Mouse (Mus musculus) bone marrow macrophage, adult 2 months (primary cell): Measurements from ENCODE around the gene Rbpj. TPM values are rescaled to one million over a fixed set of nuclear protein-coding genes. Genes with fewer than 3 reads are reported as not detected.

Experiments
- H3K27ac ChIP-seq: 2 replicates; pipeline ENCODE4 v1.5.1; 2012; ENCODE audit warnings: low read depth, low read length; ENCODE audit not compliant: insufficient read depth
- H3K4me1 ChIP-seq: 2 replicates; pipeline ENCODE4 v1.6.1; 2012; ENCODE audit warnings: low read length; ENCODE audit not compliant: control insufficient read depth, insufficient read depth
- H3K4me3 ChIP-seq: 2 replicates; pipeline ENCODE4 v1.5.1; 2012; ENCODE audit warnings: mild to moderate bottlenecking, low read length, moderate library complexity; ENCODE audit not compliant: insufficient read depth
- CTCF ChIP-seq: IDR thresholded peaks from 2 replicates; pipeline ENCODE4 v1.5.1; 2012; ENCODE audit warnings: low read depth, mild to moderate bottlenecking, low read length, moderate library complexity
- POLR2A ChIP-seq: IDR thresholded peaks from 2 replicates; pipeline ENCODE4 v1.6.1; 2012; ENCODE audit warnings: mild to moderate bottlenecking, low read depth, low read length, borderline replicate concordance
- polyA plus RNA-seq: library from polyadenylated mRNA; stranded (reverse); fragments of >200 nt; gene quantifications from 2 replicates; pipeline ENCODE4 v1.2.4, GENCODE M21; 2012; ENCODE audit not compliant: missing spikeins, insufficient read depth, insufficient read length

The Rbpj gene
- polyA plus RNA-seq, 1 experiment = 136 TPM

DNA sequence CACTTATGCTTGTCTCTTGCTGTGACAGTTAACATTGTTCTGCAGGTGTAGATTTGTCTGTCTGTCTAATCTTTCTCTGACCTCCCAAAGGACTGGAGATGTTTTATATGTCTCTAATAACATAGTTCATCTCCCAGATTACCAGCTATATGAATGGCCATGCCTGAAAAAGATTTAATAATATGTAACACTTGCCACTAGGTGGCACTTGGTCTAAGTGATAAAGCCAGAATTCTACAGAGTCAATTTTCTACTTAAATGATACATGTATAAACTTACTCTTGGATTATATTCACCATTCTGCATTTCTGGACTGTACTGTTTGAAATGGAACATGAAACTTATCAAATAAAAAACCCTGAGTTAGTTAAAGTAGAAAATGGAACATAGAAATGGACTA lies 132.6 kb downstream of the Rbpj start:
- no peak for TF ChIP-seq POLR2A
- no peak for TF ChIP-seq CTCF
- Histone ChIP-seq H3K4me3 (no peak overlapping the region), H3K27ac (no peak overlapping the region), H3K4me1 (peaks cover 24% of the 10 kb centered on the region)

DNA sequence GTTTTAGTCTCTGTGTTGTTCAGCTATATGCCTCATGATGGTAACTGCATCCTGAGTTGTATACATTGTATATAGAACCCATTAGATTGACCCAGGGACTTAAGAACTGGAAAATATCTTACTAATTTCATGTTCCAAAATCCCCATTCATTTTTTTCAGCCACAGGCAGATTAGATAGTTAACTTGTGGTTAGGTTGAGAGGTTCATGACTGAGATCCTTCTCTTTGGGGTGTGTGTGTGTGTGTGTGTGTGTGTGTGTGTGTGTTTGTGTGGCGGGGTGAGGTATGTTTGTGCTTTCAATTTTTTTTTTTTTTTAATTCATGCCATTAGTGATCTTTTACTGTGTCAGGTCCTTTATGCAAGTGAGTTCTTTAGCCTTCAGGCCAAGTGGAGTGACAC lies 133.2 kb downstream of the Rbpj start:
- H3K4me3 ChIP-seq = no peak overlapping the region
- no peak for TF ChIP-seq POLR2A
- no peak for TF ChIP-seq CTCF
- H3K4me1 ChIP-seq = peaks cover 24% of the 10 kb centered on the region
- no peak overlapping the region for H3K27ac ChIP-seq

DNA sequence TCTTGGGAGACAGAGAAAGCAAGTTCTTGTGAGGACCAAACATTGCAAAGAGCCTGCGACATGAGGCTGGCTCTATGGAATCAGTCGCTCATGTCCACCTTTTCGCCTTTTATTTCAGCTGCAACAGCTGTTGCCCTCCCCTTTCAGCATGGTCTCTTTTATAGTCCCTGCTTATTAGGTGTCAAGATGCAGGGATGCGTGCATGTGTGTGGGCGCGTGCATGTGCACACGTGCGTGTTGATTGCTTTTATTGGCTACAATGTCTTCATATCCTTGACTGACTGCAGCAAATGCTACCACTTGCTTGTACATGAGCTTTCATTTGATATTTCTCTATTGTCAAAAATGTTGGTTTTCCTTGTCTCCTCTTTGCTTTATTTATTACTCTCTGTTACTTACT lies 136.2 kb downstream of the Rbpj start:
- Histone ChIP-seq H3K27ac (no peak overlapping the region), H3K4me3 (no peak overlapping the region), H3K4me1 (peaks cover 32% of the 10 kb centered on the region)
- TF ChIP-seq POLR2A = no peak
- no peak for TF ChIP-seq CTCF

DNA sequence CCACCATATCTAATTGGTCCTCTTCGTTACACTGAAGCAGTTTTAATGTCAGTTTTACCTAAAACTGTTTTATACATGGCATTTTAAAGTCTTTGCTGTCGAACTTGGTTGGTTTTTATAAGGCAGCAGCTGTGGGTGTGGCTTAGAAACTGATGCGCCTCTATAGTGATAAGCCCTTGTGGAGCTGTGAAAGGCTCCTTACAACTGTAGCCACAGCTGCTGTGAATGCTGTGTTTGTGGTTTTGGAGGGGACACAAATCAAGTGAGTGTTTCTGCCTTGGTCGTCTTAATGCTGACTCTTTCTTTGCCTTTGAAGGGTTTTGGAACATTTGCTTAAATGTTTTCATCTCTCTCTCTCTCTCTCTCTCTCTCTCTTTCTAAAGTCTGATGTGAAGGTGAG lies 139.5 kb downstream of the Rbpj start:
- no peak for TF ChIP-seq CTCF
- TF ChIP-seq POLR2A = no peak
- H3K4me3 ChIP-seq = no peak overlapping the region
- peaks cover 41% of the 10 kb centered on the region for H3K4me1 ChIP-seq
- no peak overlapping the region for H3K27ac ChIP-seq

DNA sequence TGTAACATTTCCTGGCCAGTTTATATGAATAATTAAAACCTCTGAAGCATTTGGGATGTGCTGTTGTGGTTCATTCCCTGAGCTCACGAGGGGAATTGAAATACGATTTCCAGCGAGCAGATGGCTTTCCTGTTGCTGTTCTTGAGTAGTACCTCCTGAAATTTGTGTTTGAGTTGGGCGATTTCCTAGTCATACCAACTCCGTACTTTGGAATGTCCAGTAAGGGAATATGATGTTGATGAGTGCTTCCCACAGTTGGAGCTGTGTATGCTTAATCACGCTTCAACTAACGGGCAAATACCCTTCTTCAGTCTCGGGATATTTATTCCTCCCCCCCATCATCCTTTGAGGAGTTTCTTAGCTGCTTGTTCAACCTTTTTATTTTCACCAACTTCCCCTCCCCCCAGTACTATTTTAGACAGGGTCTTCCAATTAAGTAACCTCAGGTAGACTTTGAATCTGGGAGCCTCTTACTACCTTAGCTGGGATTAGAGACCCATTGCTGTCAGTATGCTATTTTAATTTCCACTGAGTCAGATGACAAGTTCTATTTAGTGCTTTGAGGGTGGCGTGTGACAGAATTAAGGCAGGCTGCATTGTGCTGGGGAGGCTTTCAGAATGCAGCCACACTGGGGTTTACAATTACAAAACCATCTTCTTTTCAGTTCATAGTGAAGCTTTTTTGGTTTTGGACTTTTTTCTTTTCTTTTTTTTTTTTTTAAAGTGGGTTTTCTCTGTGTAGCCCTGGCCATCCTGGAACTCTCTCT lies 141.5 kb downstream of the Rbpj start:
- TF ChIP-seq CTCF = no peak
- no peak for TF ChIP-seq POLR2A
- H3K27ac ChIP-seq = no peak overlapping the region

DNA sequence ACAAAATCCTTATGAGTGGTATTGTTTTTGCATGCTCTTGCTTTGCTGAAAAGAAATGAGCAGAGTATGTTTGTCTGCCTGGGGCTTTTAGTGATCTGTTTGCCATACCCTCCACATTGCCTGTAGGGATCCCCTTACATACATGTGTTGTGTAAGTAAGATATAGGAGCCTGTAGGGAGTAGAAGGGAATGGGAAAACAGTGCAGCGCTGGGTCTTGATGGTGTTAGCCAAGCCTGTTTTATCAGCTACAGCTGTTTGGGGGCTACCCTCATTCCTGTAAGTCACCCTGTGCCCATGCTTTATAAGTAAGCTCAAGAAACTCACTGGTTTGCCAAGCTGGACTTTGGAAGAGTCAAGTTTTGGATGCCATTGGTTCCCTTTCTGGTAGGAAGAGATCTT lies 152.9 kb downstream of the Rbpj start:
- Histone ChIP-seq H3K27ac (no peak overlapping the region), H3K4me3 (no peak overlapping the region), H3K4me1 (peaks cover 27% of the 10 kb centered on the region)
- TF ChIP-seq CTCF (no peak), POLR2A (no peak)

More for the DNA sequence above, 141.5 kb downstream of the Rbpj start:
- Histone ChIP-seq H3K4me3 (no peak overlapping the region), H3K4me1 (peaks cover 35% of the 10 kb centered on the region)

DNA sequence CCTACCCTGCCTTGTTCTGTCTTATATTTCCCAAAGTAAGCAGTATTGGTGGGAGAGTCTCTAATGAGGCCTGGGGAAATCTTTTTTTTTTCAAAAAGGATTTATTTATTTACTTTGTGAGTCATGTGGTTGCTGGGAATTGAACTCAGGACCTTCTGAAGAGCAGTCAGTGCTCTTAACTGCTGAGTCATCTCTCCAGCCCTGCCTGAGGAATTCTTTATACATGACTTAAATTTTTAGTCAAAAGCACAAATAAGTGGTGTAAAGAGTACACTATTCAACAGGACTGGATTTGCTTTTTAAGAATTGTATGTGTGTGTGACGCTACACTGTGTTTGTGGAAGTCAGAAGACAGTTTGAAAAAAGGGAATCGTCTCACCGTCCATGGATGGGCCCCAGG lies 166.1 kb downstream of the Rbpj start:
- Histone ChIP-seq H3K4me3 (no peak overlapping the region), H3K27ac (no peak overlapping the region), H3K4me1 (peaks cover 4% of the 10 kb centered on the region)
- no peak for TF ChIP-seq CTCF
- no peak for TF ChIP-seq POLR2A

DNA sequence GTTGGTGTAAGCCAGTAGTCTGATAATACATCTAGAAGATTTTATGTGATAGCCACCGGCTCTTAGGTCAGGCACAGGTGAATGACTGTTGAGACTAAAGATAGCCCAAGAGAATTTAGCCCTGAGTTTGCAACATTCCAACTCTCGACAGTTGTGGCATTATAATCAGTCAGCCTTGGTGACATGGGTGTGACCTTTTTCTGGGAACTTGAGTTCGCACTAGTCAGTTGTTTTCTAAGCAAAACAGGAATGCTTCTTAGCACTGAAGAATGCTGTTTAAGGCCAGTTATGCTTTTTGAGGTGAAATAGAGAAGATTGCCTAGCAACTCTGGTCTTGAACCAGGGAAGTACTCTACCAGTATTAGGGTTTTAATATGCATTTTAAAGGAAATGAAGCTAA lies 170.8 kb downstream of the Rbpj start:
- H3K4me3 ChIP-seq = no peak overlapping the region
- no peak overlapping the region for H3K27ac ChIP-seq
- TF ChIP-seq POLR2A (no peak), CTCF (no peak)
- peaks cover 3% of the 10 kb centered on the region for H3K4me1 ChIP-seq

DNA sequence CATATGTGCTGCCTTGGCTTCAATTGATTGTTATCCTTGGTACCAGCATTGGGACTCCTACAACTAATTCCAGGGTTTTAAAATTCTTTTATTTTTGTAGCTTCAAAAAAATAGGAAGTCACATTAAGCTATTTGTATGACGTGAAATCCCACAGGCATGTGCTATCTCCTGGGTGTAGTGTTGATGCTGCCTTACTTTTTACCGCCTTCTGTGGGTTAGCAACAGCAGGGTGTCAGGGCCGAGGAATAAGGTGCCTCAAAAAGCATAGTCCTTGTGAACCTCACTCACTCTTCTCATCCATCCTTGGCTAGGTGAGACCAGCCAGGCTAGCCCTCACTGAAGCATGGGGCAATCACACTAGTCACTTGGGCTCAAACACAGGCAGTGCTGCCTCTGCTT lies 171.3 kb downstream of the Rbpj start:
- TF ChIP-seq CTCF = no peak
- H3K4me1 ChIP-seq = peaks cover 2% of the 10 kb centered on the region
- H3K27ac ChIP-seq = no peak overlapping the region
- H3K4me3 ChIP-seq = no peak overlapping the region

DNA sequence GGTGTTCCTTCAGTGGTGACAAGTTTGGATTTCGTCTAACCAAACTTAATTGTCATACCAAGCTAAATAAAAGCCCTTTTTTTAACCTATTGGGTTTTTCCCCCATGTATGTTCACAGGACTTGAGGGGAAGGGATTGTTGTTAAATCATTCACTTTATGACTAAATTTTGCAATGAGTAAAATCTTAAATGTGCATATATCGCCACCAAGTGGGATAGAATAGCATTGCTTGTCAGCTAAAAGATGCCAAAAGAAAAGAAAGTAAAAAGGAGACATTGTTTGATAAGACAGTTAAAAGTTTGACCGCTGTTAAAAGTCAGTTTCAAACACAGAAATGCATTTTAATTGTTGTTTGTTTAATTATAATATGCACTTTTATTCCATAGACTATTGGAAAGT lies 172.7 kb downstream of the Rbpj start:
- Histone ChIP-seq H3K4me3 (no peak overlapping the region), H3K4me1 (peaks cover 2% of the 10 kb centered on the region), H3K27ac (no peak overlapping the region)
- TF ChIP-seq POLR2A (no peak), CTCF (no peak)
